Mouse (Mus musculus) G1E (cell line): ENCODE measurements around the gene Brms1. TPM values are rescaled to one million over a fixed set of nuclear protein-coding genes. Genes with fewer than 3 reads are reported as not detected.
A peak's percentile ranks its signal among the peaks of the same experiment; 100 is the strongest.

Source experiments
- ATAC-seq: 2 replicates; pipeline ENCODE4 v1.8.0; 2016; ENCODE audit warnings: mild to moderate bottlenecking; ENCODE audit not compliant: insufficient number of reproducible peaks, poor library complexity, low FRiP score, severe bottlenecking; ENCODE audit errors: extremely low read depth
- DNase-seq: peaks from one replicate; pipeline ENCODE4 v3.0.0; 2012; ENCODE audit warnings: low spot score
- H3K27me3 ChIP-seq: 2 replicates; pipeline ENCODE4 v1.6.1; 2012; ENCODE audit warnings: mild to moderate bottlenecking, low read length, inconsistent platforms; ENCODE audit not compliant: insufficient read depth
- H3K36me3 ChIP-seq: replicated peaks from 2 replicates; pipeline ENCODE3; 2012; ENCODE audit warnings: mild to moderate bottlenecking, inconsistent platforms
- H3K4me1 ChIP-seq: 2 replicates; pipeline ENCODE4 v1.6.1; 2012; ENCODE audit warnings: low read depth, low read length, inconsistent platforms, mixed read lengths; ENCODE audit not compliant: insufficient read depth
- H3K4me3 ChIP-seq: 2 replicates; pipeline ENCODE4 v1.5.1; 2012; ENCODE audit warnings: low read depth, mild to moderate bottlenecking, inconsistent platforms, low read length, moderate library complexity, mixed read lengths
- H3K9me3 ChIP-seq: replicated peaks from 2 replicates; pipeline ENCODE4 v1.6.1; 2012; ENCODE audit warnings: inconsistent platforms
- CTCF ChIP-seq: IDR thresholded peaks from 2 replicates; pipeline ENCODE4 v1.5.1; 2012; ENCODE audit warnings: low read depth, low read length, inconsistent platforms, mixed read lengths
- GATA1 ChIP-seq: IDR thresholded peaks from 2 replicates; pipeline ENCODE4 v1.6.1; 2012; ENCODE audit warnings: borderline replicate concordance, low read length, inconsistent platforms, mixed read lengths
- GATA2 ChIP-seq: IDR thresholded peaks from 2 replicates; pipeline ENCODE4 v1.6.1; 2012; ENCODE audit warnings: low read depth, low read length, inconsistent platforms, borderline replicate concordance
- POLR2AphosphoS5 ChIP-seq: IDR thresholded peaks from 2 replicates; pipeline ENCODE4 v1.6.1; 2012; ENCODE audit warnings: low read depth, low read length, inconsistent platforms; ENCODE audit not compliant: insufficient replicate concordance
- TAL1 ChIP-seq: conservative IDR thresholded peaks from 2 replicates; pipeline ENCODE4 v1.6.1; 2012; ENCODE audit warnings: low read depth, low read length, inconsistent platforms, mixed read lengths
- polyA plus RNA-seq: library from polyadenylated mRNA; stranded (reverse); fragments of >175 nt; gene quantifications from 2 replicates; pipeline ENCODE4 v1.2.3, GENCODE M21; 2012
- total RNA-seq, 2 experiments: library from RNA; stranded (forward) in 1 of 2; stranded (reverse) in 1 of 2; fragments of 200-1000 nt in 1 of 2; fragments of >200 nt in 1 of 2; fragmentation: Nextera tagmentation in 1 of 2; gene quantifications; 2 replicates each; pipeline ENCODE4 v1.2.3; 2014 to 2017

Gene Brms1
- total and polyA plus RNA-seq, 3 experiments, result 15.4 to 88.7 (median 18.8) TPM

GRCm38 (mm10) chr19:5068570-5069234 lies 27.5 kb downstream of the Brms1 start:
- ATAC-seq (no peak), DNase-seq (no peak)
- H3K36me3 ChIP-seq, result no peaks in the 10 kb centered on the region
- no peaks in the 10 kb centered on the region for H3K9me3 ChIP-seq
- peaks cover 38% of the 10 kb centered on the region for H3K27me3 ChIP-seq
- no peak for TF ChIP-seq GATA2
- peak overlapping the region; percentile 25; the same call in 1 of the 2 replicates for H3K4me3 ChIP-seq
- H3K4me1 ChIP-seq, result peaks cover 43% of the 10 kb centered on the region

- no peaks in the 10 kb centered on the region for H3K9me3 ChIP-seq
- H3K4me3 ChIP-seq, result no peak overlapping the region
- H3K36me3 ChIP-seq, result no peaks in the 10 kb centered on the region
- TF ChIP-seq GATA2 (no peak), POLR2AphosphoS5 (no peak), GATA1 (no peak), CTCF (no peak), TAL1 (no peak)
- no peak for ATAC-seq
- peaks cover 43% of the 10 kb centered on the region for H3K4me1 ChIP-seq
- peaks cover 44% of the 10 kb centered on the region for H3K27me3 ChIP-seq
- DNase-seq, result no peak
Measured at GRCm38 (mm10) chr19:5069486-5069885, 28.3 kb downstream of the Brms1 start.

- no peaks in the 10 kb centered on the region for H3K9me3 ChIP-seq
- no peak overlapping the region for H3K4me3 ChIP-seq
- H3K36me3 ChIP-seq, result no peaks in the 10 kb centered on the region
- ATAC-seq (no peak), DNase-seq (no peak)
- peaks cover 43% of the 10 kb centered on the region for H3K4me1 ChIP-seq
- TF ChIP-seq GATA1, result no peak
- TF ChIP-seq TAL1, result no peak
- TF ChIP-seq POLR2AphosphoS5, result no peak
- TF ChIP-seq GATA2, result no peak
- no peak for TF ChIP-seq CTCF
- H3K27me3 ChIP-seq, result peaks cover 47% of the 10 kb centered on the region
Measured at GRCm38 (mm10) chr19:5069978-5070377, 28.8 kb downstream of the Brms1 start.

- TF ChIP-seq TAL1, result no peak
- TF ChIP-seq GATA1, result no peak
- no peak for TF ChIP-seq POLR2AphosphoS5
- no peak for TF ChIP-seq CTCF
- no peak for TF ChIP-seq GATA2
- Histone ChIP-seq H3K36me3 (no peaks in the 10 kb centered on the region), H3K9me3 (no peaks in the 10 kb centered on the region), H3K4me1 (peaks cover 43% of the 10 kb centered on the region), H3K27me3 (peaks cover 47% of the 10 kb centered on the region), H3K4me3 (peak overlapping the region; percentile 70; the same call in 1 of the 2 replicates)
- ATAC-seq (no peak), DNase-seq (no peak)
Measured at GRCm38 (mm10) chr19:5071077-5071476, 29.9 kb downstream of the Brms1 start.

GRCm38 (mm10) chr19:5071545-5072369 lies 30.6 kb downstream of the Brms1 start:
- H3K27me3 ChIP-seq, result peaks cover 50% of the 10 kb centered on the region
- DNase-seq (peak; percentile 83), ATAC-seq (peak; percentile 75)
- no peaks in the 10 kb centered on the region for H3K36me3 ChIP-seq
- no peak for TF ChIP-seq GATA2
- no peak for TF ChIP-seq CTCF
- no peak for TF ChIP-seq POLR2AphosphoS5
- no peak for TF ChIP-seq GATA1
- TF ChIP-seq TAL1, result no peak
- H3K4me1 ChIP-seq, result peaks cover 43% of the 10 kb centered on the region
- H3K4me3 ChIP-seq, result peak overlapping the region; percentile 70
- no peaks in the 10 kb centered on the region for H3K9me3 ChIP-seq

- Histone ChIP-seq H3K9me3 (no peaks in the 10 kb centered on the region), H3K36me3 (no peaks in the 10 kb centered on the region), H3K27me3 (peaks cover 43% of the 10 kb centered on the region), H3K4me1 (peaks cover 35% of the 10 kb centered on the region), H3K4me3 (peak overlapping the region; percentile 70)
- ATAC-seq (no peak), DNase-seq (no peak)
- TF ChIP-seq GATA1 (no peak), POLR2AphosphoS5 (no peak), GATA2 (no peak), CTCF (no peak), TAL1 (no peak)
Measured at GRCm38 (mm10) chr19:5072389-5073019, 31.4 kb downstream of the Brms1 start.
